Mouse (Mus musculus): ENCODE data around the gene Ppp2r3a. TPM values are rescaled to one million over a fixed set of nuclear protein-coding genes. Genes with fewer than 3 reads are reported as not detected.

The Ppp2r3a gene
- polyA plus RNA-seq, 1 experiment from 2014 or later, result 28.7 TPM

GRCm38 (mm10) chr9:101280211-101280610 lies 28.6 kb upstream of the Ppp2r3a start:
- Histone ChIP-seq H3K9me3 (no peaks in the 10 kb centered on the region), H3K4me2 (no peak overlapping the region), H3K36me3 (no peaks in the 10 kb centered on the region), H3K4me3 (no peak overlapping the region), H3K4me1 (replicated peaks) (no peaks in the 10 kb centered on the region), H3K27me3 (no peaks in the 10 kb centered on the region), H3K27ac (no peak overlapping the region), H3K9ac (no peak overlapping the region)
- WGBS, result 72% methylated on average over 10 of the region's 10 CpGs
- no peak for ATAC-seq (ENCODE audit: low FRiP score)

DNA sequence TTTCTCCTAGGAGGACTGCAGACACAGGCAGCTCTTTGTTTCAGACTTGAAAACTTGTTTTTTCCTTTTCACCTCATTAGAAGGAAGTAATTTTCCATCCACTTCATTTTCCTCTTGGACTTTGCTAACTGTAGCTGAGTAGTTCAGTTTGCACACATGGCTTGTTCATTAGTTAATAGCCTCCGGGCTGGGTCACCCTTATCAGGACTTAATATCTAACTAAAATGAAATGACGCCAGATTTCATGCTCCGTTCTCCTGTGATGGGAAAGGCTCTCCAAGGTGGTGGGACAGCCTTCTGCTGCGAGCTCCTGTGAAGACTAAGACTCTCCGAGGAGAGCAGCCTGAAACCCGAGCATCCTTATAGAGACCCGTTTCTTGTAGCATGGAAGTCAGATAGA lies 21.1 kb upstream of the Ppp2r3a start:
- ATAC-seq (ENCODE audit: low FRiP score), result no peak
- Histone ChIP-seq H3K36me3 (no peaks in the 10 kb centered on the region), H3K4me3 (no peak overlapping the region), H3K9ac (no peak overlapping the region), H3K4me2 (no peak overlapping the region), H3K4me1 (replicated peaks) (no peaks in the 10 kb centered on the region), H3K27ac (no peak overlapping the region), H3K9me3 (0 out of 2 replicates have a peak, but pooled peaks cover 3% of the 10 kb centered on the region), H3K27me3 (no peaks in the 10 kb centered on the region)
- 89% methylated on average over 7 of the region's 7 CpGs for WGBS

DNA sequence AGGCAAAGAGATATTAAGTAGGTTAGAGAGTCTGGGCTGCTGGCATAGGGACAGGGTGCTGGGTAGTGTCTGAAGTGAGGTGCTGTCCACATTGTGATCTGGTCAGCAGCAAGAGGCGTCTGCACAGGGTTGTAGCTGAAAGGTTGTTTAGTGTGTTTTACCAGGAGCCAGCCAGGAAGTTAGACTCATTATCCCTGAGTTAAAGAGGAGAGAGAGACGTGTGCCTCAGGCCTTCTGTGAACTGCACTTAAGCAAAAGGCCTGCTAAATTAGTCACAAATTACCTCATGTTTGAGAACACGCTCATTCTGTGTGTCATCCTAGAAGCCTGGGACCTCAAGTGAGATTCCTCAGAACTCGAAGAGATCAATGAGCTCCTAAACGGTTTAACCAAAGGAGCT lies 18.4 kb upstream of the Ppp2r3a start:
- H3K36me3 ChIP-seq, result no peaks in the 10 kb centered on the region
- H3K4me2 ChIP-seq, result no peak overlapping the region
- 0 out of 2 replicates have a peak, but pooled peaks cover 3% of the 10 kb centered on the region for H3K9me3 ChIP-seq
- no peak for ATAC-seq (ENCODE audit: low FRiP score)
- H3K27ac ChIP-seq, result no peak overlapping the region
- H3K4me3 ChIP-seq, result no peak overlapping the region
- H3K9ac ChIP-seq, result no peak overlapping the region
- 50% methylated on average over 5 of the region's 5 CpGs for WGBS
- peaks cover 11% of the 10 kb centered on the region for H3K4me1 ChIP-seq (replicated peaks)
- no peaks in the 10 kb centered on the region for H3K27me3 ChIP-seq

DNA sequence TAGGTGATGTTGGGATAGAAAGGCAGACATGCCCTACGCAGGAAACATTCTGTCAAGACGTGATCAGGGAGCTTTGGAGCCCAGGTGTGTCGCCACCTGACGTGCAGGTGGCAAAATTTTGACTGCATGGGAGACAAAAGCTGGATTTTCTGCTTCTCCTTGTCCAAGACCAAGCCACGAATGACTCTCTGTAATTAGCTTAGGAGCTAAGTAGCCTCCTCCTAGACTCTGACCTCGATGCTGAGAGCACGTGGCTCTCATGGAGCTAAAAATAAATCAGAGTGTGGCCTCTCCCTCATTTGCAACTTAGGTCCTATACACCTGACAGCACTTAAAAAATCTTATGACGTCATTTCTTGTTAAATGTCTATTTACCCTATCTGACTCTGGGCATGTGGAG lies 14.4 kb upstream of the Ppp2r3a start:
- peaks cover 22% of the 10 kb centered on the region for H3K4me1 ChIP-seq (replicated peaks)
- peak overlapping the region; percentile 29; the same call in 1 of the 2 replicates for H3K4me2 ChIP-seq
- H3K9ac ChIP-seq, result no peak overlapping the region
- no peaks in the 10 kb centered on the region for H3K27me3 ChIP-seq
- H3K4me3 ChIP-seq, result no peak overlapping the region
- H3K36me3 ChIP-seq, result no peaks in the 10 kb centered on the region
- WGBS, result 71% methylated on average over 8 of the region's 8 CpGs
- H3K27ac ChIP-seq, result peak overlapping the region; percentile 81
- 0 out of 2 replicates have a peak, but pooled peaks cover 3% of the 10 kb centered on the region for H3K9me3 ChIP-seq
- no peak for ATAC-seq (ENCODE audit: low FRiP score)

DNA sequence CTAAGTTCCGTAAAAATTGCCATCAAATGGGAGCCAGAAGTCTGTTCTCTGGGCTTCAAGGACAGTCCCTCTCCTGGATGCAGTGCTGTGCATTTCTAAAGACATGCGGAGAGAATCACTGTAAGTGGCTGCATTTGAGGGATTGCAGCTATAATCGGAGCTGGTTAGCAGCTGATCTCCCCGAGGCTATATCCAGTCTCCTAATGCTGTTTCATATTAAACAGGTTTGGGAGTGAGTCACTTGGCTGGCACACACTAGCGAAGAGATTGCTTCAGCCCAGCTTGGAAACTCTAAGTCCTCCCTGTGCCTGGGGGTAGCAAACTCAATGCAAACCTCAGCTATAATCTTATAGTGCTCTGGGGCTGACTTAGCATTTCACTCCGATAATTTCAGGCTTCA lies 14.0 kb upstream of the Ppp2r3a start:
- H3K4me1 ChIP-seq (replicated peaks), result peaks cover 22% of the 10 kb centered on the region
- H3K27ac ChIP-seq, result peak overlapping the region; percentile 81
- peak; percentile 86 for ATAC-seq (ENCODE audit: low FRiP score)
- no peaks in the 10 kb centered on the region for H3K36me3 ChIP-seq
- H3K4me2 ChIP-seq, result peak overlapping the region; percentile 29; the same call in 1 of the 2 replicates
- no peak overlapping the region for H3K4me3 ChIP-seq
- H3K9me3 ChIP-seq, result no peaks in the 10 kb centered on the region
- 51% methylated on average over 6 of the region's 6 CpGs for WGBS
- H3K27me3 ChIP-seq, result no peaks in the 10 kb centered on the region
- H3K9ac ChIP-seq, result no peak overlapping the region

- Histone ChIP-seq H3K4me1 (replicated peaks) (peaks cover 22% of the 10 kb centered on the region), H3K27me3 (no peaks in the 10 kb centered on the region), H3K9ac (no peak overlapping the region), H3K36me3 (no peaks in the 10 kb centered on the region), H3K4me2 (no peak overlapping the region), H3K27ac (no peak overlapping the region), H3K9me3 (no peaks in the 10 kb centered on the region), H3K4me3 (no peak overlapping the region)
- ATAC-seq (ENCODE audit: low FRiP score), result no peak
- WGBS, result 72% methylated on average over 3 of the region's 3 CpGs
These were observed 11.2 kb upstream of the Ppp2r3a start for GRCm38 (mm10) chr9:101262815-101263214.

- Histone ChIP-seq H3K27ac (no peak overlapping the region), H3K4me2 (no peak overlapping the region), H3K4me3 (no peak overlapping the region), H3K36me3 (no peaks in the 10 kb centered on the region), H3K9me3 (no peaks in the 10 kb centered on the region), H3K9ac (no peak overlapping the region), H3K4me1 (replicated peaks) (peaks cover 22% of the 10 kb centered on the region), H3K27me3 (no peaks in the 10 kb centered on the region)
- no peak for ATAC-seq (ENCODE audit: low FRiP score)
- WGBS, result 50% methylated on average over 11 of the region's 11 CpGs
These were observed 10.5 kb upstream of the Ppp2r3a start for GRCm38 (mm10) chr9:101261989-101262571.

DNA sequence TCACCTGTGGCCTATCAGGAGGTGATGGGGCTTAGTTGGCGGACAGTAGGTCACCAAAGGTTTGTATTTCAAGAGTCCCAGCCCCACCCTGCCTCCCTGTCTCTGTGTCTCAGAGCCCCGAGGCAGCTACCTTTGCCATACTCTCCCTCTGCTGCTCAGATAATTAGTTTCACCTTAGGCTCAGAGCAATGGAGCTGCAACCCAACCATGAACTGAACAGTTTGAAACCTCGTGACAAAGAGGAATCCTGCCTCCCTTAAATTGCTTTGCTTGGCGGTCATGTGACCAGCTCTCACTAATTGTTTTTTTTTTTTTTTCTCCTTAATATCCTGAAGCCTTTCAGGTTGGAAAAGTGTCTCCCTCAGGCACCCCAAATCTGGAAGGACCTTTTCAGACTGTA lies 9.8 kb upstream of the Ppp2r3a start:
- H3K36me3 ChIP-seq, result no peaks in the 10 kb centered on the region
- no peaks in the 10 kb centered on the region for H3K9me3 ChIP-seq
- ATAC-seq (ENCODE audit: low FRiP score), result no peak
- WGBS, result 67% methylated on average over 4 of the region's 4 CpGs
- H3K4me3 ChIP-seq, result no peak overlapping the region
- H3K27ac ChIP-seq, result no peak overlapping the region
- H3K9ac ChIP-seq, result no peak overlapping the region
- no peaks in the 10 kb centered on the region for H3K27me3 ChIP-seq
- H3K4me2 ChIP-seq, result no peak overlapping the region
- peaks cover 22% of the 10 kb centered on the region for H3K4me1 ChIP-seq (replicated peaks)

DNA sequence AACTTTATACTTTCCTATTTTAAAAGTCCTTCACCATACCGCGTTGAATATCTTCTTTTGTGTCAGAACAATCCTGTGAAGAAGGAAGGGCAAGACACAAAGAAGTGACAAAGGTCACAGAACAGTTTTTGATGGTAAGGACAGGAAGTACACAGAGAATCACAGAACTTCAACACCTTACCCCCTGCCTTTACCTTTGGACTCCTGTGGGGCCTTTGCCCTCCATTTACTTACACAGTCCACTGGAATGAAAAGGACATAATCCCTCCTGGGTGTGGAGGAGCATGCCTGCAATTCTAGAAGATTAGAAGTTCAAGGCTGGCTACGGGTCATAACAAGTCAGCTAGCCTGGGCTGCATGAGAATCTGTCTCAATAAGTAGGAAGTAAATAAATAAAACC lies 1.5 kb upstream of the Ppp2r3a start:
- no peak overlapping the region for H3K4me3 ChIP-seq
- 75% methylated on average over 3 of the region's 3 CpGs for WGBS
- H3K27me3 ChIP-seq, result no peaks in the 10 kb centered on the region
- H3K27ac ChIP-seq, result no peak overlapping the region
- no peak overlapping the region for H3K9ac ChIP-seq
- H3K4me2 ChIP-seq, result no peak overlapping the region
- no peak for ATAC-seq (ENCODE audit: low FRiP score)
- peaks cover 23% of the 10 kb centered on the region for H3K4me1 ChIP-seq (replicated peaks)
- no peaks in the 10 kb centered on the region for H3K36me3 ChIP-seq
- H3K9me3 ChIP-seq, result no peaks in the 10 kb centered on the region

DNA sequence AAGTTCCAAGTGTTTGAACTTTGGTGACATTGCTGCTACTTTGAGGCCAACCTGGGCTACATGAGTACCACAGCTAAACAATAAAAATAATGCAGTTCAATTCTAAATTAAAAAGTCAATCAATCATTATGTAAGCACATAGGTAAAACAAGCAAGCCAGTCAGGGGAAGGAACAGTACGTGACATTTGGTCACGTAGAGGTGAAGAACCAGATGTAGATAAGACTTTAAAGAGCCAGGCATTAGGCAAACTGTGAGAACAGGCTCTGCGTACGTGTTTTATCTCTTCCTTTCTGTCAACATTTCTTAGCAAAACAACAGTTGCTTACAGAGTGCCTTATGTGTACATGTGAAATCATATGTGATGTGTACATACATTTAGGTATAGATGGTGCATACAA lies 946 bp upstream of the Ppp2r3a start:
- Histone ChIP-seq H3K9me3 (no peaks in the 10 kb centered on the region), H3K9ac (no peak overlapping the region), H3K4me3 (no peak overlapping the region), H3K27me3 (no peaks in the 10 kb centered on the region), H3K4me2 (no peak overlapping the region), H3K36me3 (no peaks in the 10 kb centered on the region), H3K27ac (no peak overlapping the region), H3K4me1 (replicated peaks) (peaks cover 28% of the 10 kb centered on the region)
- WGBS, result 73% methylated on average over 4 of the region's 4 CpGs
- no peak for ATAC-seq (ENCODE audit: low FRiP score)

DNA sequence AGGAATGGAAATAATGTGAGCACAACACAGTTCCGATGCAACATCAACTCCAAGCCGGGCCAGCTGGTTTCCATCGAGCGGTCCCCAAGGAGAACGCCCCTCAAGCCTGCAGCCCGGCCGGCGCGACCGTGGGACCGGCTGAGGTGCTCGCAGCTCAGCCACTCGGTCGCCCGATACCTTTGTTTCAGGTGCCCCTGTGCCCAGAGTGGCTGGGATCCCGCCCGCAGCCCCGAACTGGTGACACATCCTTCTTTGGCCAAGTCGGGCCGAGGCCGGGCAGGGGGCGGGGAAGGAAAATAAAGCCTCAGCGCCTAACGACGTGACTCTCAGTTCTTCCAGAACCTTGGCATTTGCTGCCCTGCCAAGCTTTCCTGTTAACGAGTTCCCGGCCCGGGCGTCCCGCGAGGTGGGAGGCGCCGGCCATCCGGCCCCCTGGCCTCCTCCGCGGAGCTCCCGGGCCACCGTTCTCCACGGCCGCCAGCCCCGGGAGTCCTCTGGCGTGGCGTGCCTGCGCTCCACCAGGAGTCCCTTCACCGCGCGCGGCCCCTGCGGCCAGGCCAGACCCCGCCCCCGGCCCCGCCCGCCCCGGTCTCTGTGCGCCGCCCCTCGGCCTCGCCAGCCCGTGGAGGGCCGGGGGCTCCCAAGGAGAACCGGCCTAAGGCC lies 483 bp downstream of the Ppp2r3a start:
- Histone ChIP-seq H3K9me3 (no peaks in the 10 kb centered on the region), H3K27ac (peak overlapping the region; percentile 96), H3K4me3 (peak overlapping the region; percentile 83), H3K4me1 (replicated peaks) (peaks cover 33% of the 10 kb centered on the region), H3K9ac (peak overlapping the region; percentile 93), H3K36me3 (no peaks in the 10 kb centered on the region), H3K27me3 (no peaks in the 10 kb centered on the region), H3K4me2 (peak overlapping the region; percentile 72)
- peak; percentile 96 for ATAC-seq (ENCODE audit: low FRiP score)
- WGBS, result 1% methylated on average over 37 of the region's 61 CpGs

GRCm38 (mm10) chr9:101250486-101250885 lies 1.1 kb downstream of the Ppp2r3a start:
- Histone ChIP-seq H3K9ac (peak overlapping the region; percentile 93), H3K4me3 (peak overlapping the region; percentile 83), H3K27me3 (no peaks in the 10 kb centered on the region), H3K27ac (peak overlapping the region; percentile 96), H3K9me3 (no peaks in the 10 kb centered on the region), H3K4me1 (replicated peaks) (peaks cover 33% of the 10 kb centered on the region), H3K36me3 (no peaks in the 10 kb centered on the region), H3K4me2 (peak overlapping the region; percentile 72)
- ATAC-seq (ENCODE audit: low FRiP score), result no peak
- 4% methylated on average over 11 of the region's 11 CpGs for WGBS

DNA sequence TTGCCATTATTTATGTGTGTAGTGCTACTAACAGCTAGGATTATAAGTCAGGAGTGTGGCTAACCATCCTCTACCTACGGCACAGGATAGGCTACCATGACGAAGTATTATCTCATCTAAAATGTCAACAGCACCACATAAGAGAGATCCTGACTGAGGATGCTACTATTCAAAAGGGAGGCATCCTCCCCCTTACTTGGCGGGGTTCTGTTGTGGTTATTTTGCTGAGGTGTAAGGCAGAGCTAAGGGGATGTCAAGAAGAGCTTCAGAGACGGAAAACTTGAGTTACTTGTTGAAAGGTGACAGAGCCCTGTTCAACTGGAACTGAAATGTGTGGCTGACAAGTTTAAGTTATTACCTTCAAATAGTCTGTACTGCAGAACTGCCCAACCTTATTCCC lies 2.0 kb downstream of the Ppp2r3a start:
- Histone ChIP-seq H3K27ac (no peak overlapping the region), H3K36me3 (no peaks in the 10 kb centered on the region), H3K4me2 (peak overlapping the region; percentile 72), H3K4me1 (replicated peaks) (peaks cover 33% of the 10 kb centered on the region), H3K9ac (peak overlapping the region; percentile 93; the same call in 1 of the 2 replicates), H3K9me3 (no peaks in the 10 kb centered on the region), H3K4me3 (peak overlapping the region; percentile 83), H3K27me3 (no peaks in the 10 kb centered on the region)
- WGBS, result 65% methylated on average over 4 of the region's 4 CpGs
- no peak for ATAC-seq (ENCODE audit: low FRiP score)
